Mouse (Mus musculus): Measurements from ENCODE around the gene P4hb.
"Not testable (repeated sequence)": the region's sequence is repeated elsewhere in the genome, so short reads cannot be mapped to it uniquely, and the experiment has no call there.

Gene P4hb

GRCm38 (mm10) chr11:120597240-120598235, 24.5 kb upstream of the P4hb start:
- DNase-seq = no peak

- no peak for DNase-seq
Measured at GRCm38 (mm10) chr11:120588531-120588930, 15.5 kb upstream of the P4hb start.

GRCm38 (mm10) chr11:120583937-120584336, 10.9 kb upstream of the P4hb start:
- DNase-seq = no peak

- not testable (repeated sequence) for DNase-seq
Measured at GRCm38 (mm10) chr11:120582982-120583293, 9.9 kb upstream of the P4hb start.

GRCm38 (mm10) chr11:120582268-120582981, 9.4 kb upstream of the P4hb start:
- peak; percentile 58 for DNase-seq

- DNase-seq = peak; percentile 90
Measured at GRCm38 (mm10) chr11:120581490-120582267, 8.6 kb upstream of the P4hb start, which contains the start of gene Arhgdia. Gene Arhgdia, minus strand, starts transcription at chr11:120581624.

GRCm38 (mm10) chr11:120580871-120581331, 7.8 kb upstream of the P4hb start:
- DNase-seq = peak; percentile 60

GRCm38 (mm10) chr11:120580190-120580589, 7.1 kb upstream of the P4hb start:
- no peak for DNase-seq

- peak; percentile 86 for DNase-seq
Measured at GRCm38 (mm10) chr11:120579316-120580107, 6.5 kb upstream of the P4hb start.

GRCm38 (mm10) chr11:120578694-120579243, 5.7 kb upstream of the P4hb start:
- DNase-seq = no peak

GRCm38 (mm10) chr11:120578024-120578693, 5.1 kb upstream of the P4hb start:
- no peak for DNase-seq

GRCm38 (mm10) chr11:120577211-120578023, 4.4 kb upstream of the P4hb start:
- no peak for DNase-seq

- no peak for DNase-seq
Measured at GRCm38 (mm10) chr11:120576365-120576981, 3.4 kb upstream of the P4hb start.

- DNase-seq = no peak
Measured at GRCm38 (mm10) chr11:120575940-120576339, 2.9 kb upstream of the P4hb start.

GRCm38 (mm10) chr11:120575046-120575445, 2.0 kb upstream of the P4hb start:
- DNase-seq = no peak

- no peak for DNase-seq
Measured at GRCm38 (mm10) chr11:120574278-120574600, 1.2 kb upstream of the P4hb start.

GRCm38 (mm10) chr11:120573585-120574277, 678 bp upstream of the P4hb start:
- no peak for DNase-seq

- no peak for DNase-seq
Measured at GRCm38 (mm10) chr11:120572417-120572751, 669 bp downstream of the P4hb start.

- DNase-seq = no peak
Measured at GRCm38 (mm10) chr11:120571754-120572416, 1.2 kb downstream of the P4hb start.

Measured in lung, postnatal 14 days (tissue).